Mouse (Mus musculus) adrenal gland, adult 2 months (tissue): ENCODE measurements around the gene Ces2b. TPM values are rescaled to one million over a fixed set of nuclear protein-coding genes. Genes with fewer than 3 reads are reported as not detected.

ENCODE experiments used
- polyA plus RNA-seq: library from polyadenylated mRNA; depleted of rRNA; stranded (reverse); fragments of >200 nt; gene quantifications from 2 replicates; pipeline ENCODE4 v1.2.3, GENCODE M21; 2012; rRNA removed
- total RNA-seq, 2 experiments: library from RNA; stranded (reverse); gene quantifications; 2 replicates each; pipeline ENCODE4 v1.2.3; 2021

Gene Ces2b
- total and polyA plus RNA-seq, 3 experiments, result 0.17 TPM; not detected in 1

Other genes starting within 250 kb of the Ces2b start
- 10 to 100 TPM; 30.7 to 37.3 TPM for gene Pdp2, start 240.1 kb upstream of the Ces2b start, total RNA-seq
- 6.5 and 7.6 TPM in 2 replicates for gene Pdp2, start 240.1 kb upstream of the Ces2b start, polyA plus RNA-seq
- gene Cdh16, start 207.2 kb upstream of the Ces2b start, total RNA-seq, result not detected
- gene Cdh16, start 207.2 kb upstream of the Ces2b start, polyA plus RNA-seq, result not detected in 2 replicates
- gene Rrad, start 200.2 kb upstream of the Ces2b start, total RNA-seq, result 10 to 100 TPM in 1 of 2 experiments, 1 to 10 TPM in 1; 3.3 to 14.4 TPM
- gene Rrad, start 200.2 kb upstream of the Ces2b start, polyA plus RNA-seq, result 4.1 and 7.4 TPM in 2 replicates
- 10 to 100 TPM; 44.9 to 47.9 TPM for gene Ciao2b, start 189.6 kb upstream of the Ces2b start, total RNA-seq
- 24.2 and 26.0 TPM in 2 replicates for gene Ciao2b, start 189.6 kb upstream of the Ces2b start, polyA plus RNA-seq
- gene Ces2a, start 97.6 kb upstream of the Ces2b start, total RNA-seq, result under 1 TPM in 1 of 2 experiments, not detected in 1; 0.72 TPM
- 0.74 TPM in 1 of 2 replicates, not detected in the other for gene Ces2a, start 97.6 kb upstream of the Ces2b start, polyA plus RNA-seq
- gene Ces2c, start 15.5 kb downstream of the Ces2b start, total RNA-seq, result not detected
- gene Ces2c, start 15.5 kb downstream of the Ces2b start, polyA plus RNA-seq, result 0.04 TPM in 1 of 2 replicates, not detected in the other
- gene Ces2e, start 94.7 kb downstream of the Ces2b start, total RNA-seq, result 1 to 10 TPM; 2.6 to 3.7 TPM
- gene Ces2e, start 94.7 kb downstream of the Ces2b start, polyA plus RNA-seq, result 2.2 and 2.5 TPM in 2 replicates
- not detected for gene Ces2f, start 115.8 kb downstream of the Ces2b start, total RNA-seq
- not detected in 2 replicates for gene Ces2f, start 115.8 kb downstream of the Ces2b start, polyA plus RNA-seq
- gene Ces2g, start 130.1 kb downstream of the Ces2b start, total RNA-seq, result 1 to 10 TPM; 2.5 to 3.0 TPM
- 0.73 and 0.75 TPM in 2 replicates for gene Ces2g, start 130.1 kb downstream of the Ces2b start, polyA plus RNA-seq
- gene Ces2h, start 169.3 kb downstream of the Ces2b start, total RNA-seq, result under 1 TPM in 1 of 2 experiments, not detected in 1; 0.12 TPM
- gene Ces2h, start 169.3 kb downstream of the Ces2b start, polyA plus RNA-seq, result not detected in 2 replicates
- 1 to 10 TPM in 1 of 2 experiments, under 1 TPM in 1; 0.59 to 3.4 TPM for gene Ces3a, start 217.0 kb downstream of the Ces2b start, total RNA-seq
- 0.63 TPM in 1 of 2 replicates, not detected in the other for gene Ces3a, start 217.0 kb downstream of the Ces2b start, polyA plus RNA-seq